In the genomic region with DNA sequence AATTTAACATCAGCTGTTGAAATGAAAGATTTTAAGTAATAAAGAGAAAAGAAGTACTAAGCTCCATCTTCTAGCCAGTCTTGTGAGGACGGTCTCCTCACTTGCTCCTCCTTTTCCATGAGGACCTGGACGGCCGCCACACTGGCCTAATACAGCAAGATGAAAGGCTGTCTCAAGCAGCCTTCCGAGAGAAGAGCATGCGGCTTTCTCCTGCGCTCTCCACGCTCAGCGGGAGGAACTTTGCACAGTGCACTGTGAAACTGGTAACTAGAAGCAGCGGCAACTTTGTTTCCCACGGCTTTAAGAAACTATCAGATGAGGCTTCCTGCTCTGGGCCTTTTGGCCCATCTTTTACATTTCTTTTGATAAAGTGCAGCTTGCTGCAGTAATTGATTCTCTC, we compare ENCODE assay signal across 8 mouse cellular contexts. TPM values are rescaled to one million over a fixed set of nuclear protein-coding genes. Genes with fewer than 3 reads are reported as not detected.
DNase-seq lines count a peak whose midpoint lies in the region; ATAC-seq and TF ChIP-seq lines count a peak whose summit lies in the region.

No protein-coding gene starts in this region.

- 2% methylated on average over 10 of the region's 10 CpGs for WGBS in forebrain, embryonic 16.5 days
- 7% methylated on average over 10 of the region's 10 CpGs for WGBS in kidney, embryonic 14.5 days
- 1% methylated on average over 10 of the region's 10 CpGs for WGBS in midbrain, embryonic 15.5 days

- no peak overlapping the region for H3K27ac ChIP-seq in gastrocnemius, adult 2 months
- no peak overlapping the region for H3K27ac ChIP-seq in forebrain, embryonic 16.5 days (ENCODE audit: low read length)
- no peak overlapping the region for H3K27ac ChIP-seq in kidney, embryonic 14.5 days (ENCODE audit: low read depth, low read length)
- H3K27ac ChIP-seq in midbrain, embryonic 15.5 days = peak overlapping the region; percentile 27

- H3K4me1 ChIP-seq in forebrain, embryonic 16.5 days (replicated peaks; ENCODE audit: control insufficient read depth, insufficient read depth, low read length) = peaks cover 8% of the 10 kb centered on the region
- 0 out of 2 replicates have a peak, but pooled peaks cover 2% of the 10 kb centered on the region for H3K4me1 ChIP-seq in kidney, embryonic 14.5 days (ENCODE audit: control insufficient read depth, insufficient read depth, low read length)
- H3K4me1 ChIP-seq in midbrain, embryonic 15.5 days = peaks cover 7% of the 10 kb centered on the region

- peak overlapping the region; percentile 38; the same call in 1 of the 2 replicates for H3K4me2 ChIP-seq in forebrain, embryonic 16.5 days (ENCODE audit: low read length)
- no peak overlapping the region for H3K4me2 ChIP-seq in kidney, embryonic 14.5 days (replicated peaks; ENCODE audit: low read depth, low read length)
- H3K4me2 ChIP-seq in midbrain, embryonic 15.5 days = peak overlapping the region; percentile 14; the same call in 1 of the 2 replicates

- no peaks in the 10 kb centered on the region for H3K36me3 ChIP-seq in forebrain, embryonic 16.5 days (ENCODE audit: control insufficient read depth, insufficient read depth)
- H3K36me3 ChIP-seq in kidney, embryonic 14.5 days (ENCODE audit: control insufficient read depth, insufficient read depth, low read length) = no peaks in the 10 kb centered on the region
- no peaks in the 10 kb centered on the region for H3K36me3 ChIP-seq in midbrain, embryonic 15.5 days (replicated peaks)

- ATAC-seq in forebrain, embryonic 16.5 days = no peak
- ATAC-seq in kidney, embryonic 14.5 days (ENCODE audit: low FRiP score, low TSS enrichment) = 0 out of 2 replicates have a peak, but pooled peaks have one; percentile 39
- 0 out of 2 replicates have a peak, but pooled peaks have one; percentile 42 for ATAC-seq in midbrain, embryonic 15.5 days (replicated peaks)

- DNase-seq in gastrocnemius, adult 2 months = peak; percentile 42
- no peak for DNase-seq in gastrocnemius, adult 18-20 months (ENCODE audit: low spot score)
- peak; percentile 53 for DNase-seq in adrenal gland, postnatal 10 days
- no peak for DNase-seq in urinary bladder, postnatal 10 days (ENCODE audit: low spot score)
- no peak for DNase-seq in frontal cortex, postnatal 36 days (ENCODE audit: low spot score in 2 of 2)

- intact Hi-C loops in gastrocnemius, adult 2 months (cut with DNase I) = no loop called here

- no peak overlapping the region for H3K9ac ChIP-seq in forebrain, embryonic 16.5 days (replicated peaks; ENCODE audit: low read depth, low read length)
- no peak overlapping the region for H3K9ac ChIP-seq in kidney, embryonic 14.5 days (ENCODE audit: low read depth, low read length)
- no peak overlapping the region for H3K9ac ChIP-seq in midbrain, embryonic 15.5 days

- no peak for TF ChIP-seq CTCF in gastrocnemius, adult 2 months (IDR thresholded peaks at IDR 0.05)

- no peak overlapping the region for H3K4me3 ChIP-seq in gastrocnemius, adult 2 months
- H3K4me3 ChIP-seq in forebrain, embryonic 16.5 days (replicated peaks; ENCODE audit: low read length) = no peak overlapping the region
- H3K4me3 ChIP-seq in kidney, embryonic 14.5 days (ENCODE audit: low read length) = no peak overlapping the region
- no peak overlapping the region for H3K4me3 ChIP-seq in midbrain, embryonic 15.5 days

- H3K9me3 ChIP-seq in forebrain, embryonic 16.5 days (ENCODE audit: control insufficient read depth, low read length) = no peaks in the 10 kb centered on the region
- no peaks in the 10 kb centered on the region for H3K9me3 ChIP-seq in kidney, embryonic 14.5 days (ENCODE audit: control insufficient read depth, low read length)
- H3K9me3 ChIP-seq in midbrain, embryonic 15.5 days = no peaks in the 10 kb centered on the region

- H3K27me3 ChIP-seq in forebrain, embryonic 16.5 days (replicated peaks; ENCODE audit: control insufficient read depth, insufficient read depth, low read length) = no peaks in the 10 kb centered on the region
- H3K27me3 ChIP-seq in kidney, embryonic 14.5 days (ENCODE audit: control insufficient read depth, insufficient read depth, low read length) = no peaks in the 10 kb centered on the region
- H3K27me3 ChIP-seq in midbrain, embryonic 15.5 days (replicated peaks) = no peaks in the 10 kb centered on the region

RNA-seq across cellular contexts. Expression of gene Nubpl, which starts 34.7 kb away (rescaled TPM):
- 1 to 10 TPM; 4.9 to 5.6 TPM for total RNA-seq in gastrocnemius, adult 2 months (2021)
- total RNA-seq in gastrocnemius, adult 18-20 months (2021) = 1 to 10 TPM; 4.4 to 6.7 TPM
- total RNA-seq in adrenal gland, postnatal 10 days (2021) = 10 to 100 TPM; 12.9 to 15.7 TPM
- polyA plus RNA-seq in forebrain, embryonic 16.5 days (2015; fragmentation: Nextera tagmentation; extraction: Ambion mirVana) = 9.5 and 9.6 TPM in 2 replicates
- 18.9 and 19.2 TPM in 2 replicates for polyA plus RNA-seq in kidney, embryonic 14.5 days (2014; fragmentation: Nextera tagmentation; extraction: Ambion mirVana)
- polyA plus RNA-seq in midbrain, embryonic 15.5 days (2015; fragmentation: Nextera tagmentation; extraction: Ambion mirVana) = 8.3 TPM in 2 replicates

Comparison
In these comparisons a context has a peak if more than half of its experiments do, and no peak if none do; other contexts are left out.
1. DNase-seq: peak in gastrocnemius, adult 2 months (single experiment) and adrenal gland, postnatal 10 days (single experiment); none in gastrocnemius, adult 18-20 months (single experiment), urinary bladder, postnatal 10 days (single experiment) and frontal cortex, postnatal 36 days (0 of 2).